Comparison of ENCODE assay signal across 8 mouse cellular contexts in the genomic region with DNA sequence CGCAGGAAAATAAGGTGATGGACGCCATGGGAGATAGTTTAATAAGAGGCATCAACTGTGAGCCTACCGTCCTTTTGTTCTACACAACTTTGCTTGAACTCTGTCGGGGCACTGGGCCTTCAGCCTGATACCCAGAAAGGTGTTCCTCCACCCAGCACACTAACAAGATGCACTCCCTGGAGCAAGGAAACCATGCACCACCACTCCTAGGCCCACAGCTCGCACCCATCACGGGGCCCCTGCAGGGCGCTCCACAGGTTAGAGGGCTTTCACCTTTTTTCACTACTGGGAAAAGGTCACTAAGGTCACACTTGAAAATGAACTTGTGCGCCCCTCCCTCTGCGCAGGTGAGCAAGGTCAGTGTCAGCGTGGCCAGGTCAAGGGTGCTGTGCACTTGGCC. TPM values are rescaled to one million over a fixed set of nuclear protein-coding genes. Genes with fewer than 3 reads are reported as not detected.
DNase-seq lines count a peak whose midpoint lies in the region; ATAC-seq lines count a peak whose summit lies in the region.

No protein-coding gene starts in this region.

- H3K9me3 ChIP-seq in liver, embryonic 11.5 days (ENCODE audit: control insufficient read depth, low read length), result no peaks in the 10 kb centered on the region
- H3K9me3 ChIP-seq in stomach, embryonic 14.5 days (ENCODE audit: control insufficient read depth, low read depth, low read length), result no peaks in the 10 kb centered on the region

- H3K27ac ChIP-seq in liver, embryonic 11.5 days (ENCODE audit: low read depth, low read length), result peak overlapping the region; percentile 83
- H3K27ac ChIP-seq in stomach, embryonic 14.5 days (ENCODE audit: low read length), result peak overlapping the region; percentile 59; the same call in 1 of the 2 replicates

- peak; percentile 7 to 16 for DNase-seq in left cerebral cortex, adult 8-10 months (ENCODE audit: low spot score in 2 of 2)
- no peak for DNase-seq in left cerebral cortex, postnatal 36 days (ENCODE audit: low spot score in 2 of 2)
- DNase-seq in liver, embryonic 11.5 days (ENCODE audit: low spot score), result no peak
- no peak for DNase-seq in right cerebral cortex, postnatal 10 days (ENCODE audit: low spot score in 2 of 2)
- DNase-seq in Muller cell, postnatal 12 days (ENCODE audit: inconsistent ontology term), result no peak

- peaks cover 31% of the 10 kb centered on the region for H3K36me3 ChIP-seq in liver, embryonic 11.5 days (ENCODE audit: control insufficient read depth, insufficient read depth, low read length)
- H3K36me3 ChIP-seq in stomach, embryonic 14.5 days (ENCODE audit: control insufficient read depth, insufficient read depth, low read length), result peaks cover 33% of the 10 kb centered on the region

- peak overlapping the region; percentile 88 for H3K9ac ChIP-seq in liver, embryonic 11.5 days (ENCODE audit: low read depth, low read length)
- peak overlapping the region; percentile 47 for H3K9ac ChIP-seq in stomach, embryonic 14.5 days (replicated peaks; ENCODE audit: low read depth, low read length)

- peak overlapping the region; percentile 98 for H3K4me2 ChIP-seq in liver, embryonic 11.5 days
- peak overlapping the region; percentile 92 for H3K4me2 ChIP-seq in stomach, embryonic 14.5 days (replicated peaks; ENCODE audit: low read depth, low read length)

- H3K4me1 ChIP-seq in liver, embryonic 11.5 days (replicated peaks; ENCODE audit: control insufficient read depth, insufficient read depth, low read length), result peaks cover 10% of the 10 kb centered on the region; the same call in 1 of the 2 replicates
- no peaks in the 10 kb centered on the region for H3K4me1 ChIP-seq in stomach, embryonic 14.5 days (ENCODE audit: control insufficient read depth, insufficient read depth, low read length)

- H3K27me3 ChIP-seq in liver, embryonic 11.5 days (replicated peaks; ENCODE audit: control insufficient read depth, insufficient read depth, low read length), result no peaks in the 10 kb centered on the region
- no peaks in the 10 kb centered on the region for H3K27me3 ChIP-seq in stomach, embryonic 14.5 days (ENCODE audit: control insufficient read depth, insufficient read depth, low read length)

- intact Hi-C loops in left cerebral cortex, postnatal 36 days (cut with DNase I), result loop anchor here (5.0 kb wide), 1 partner anchor 131 kb away; no protein-coding TSS in a partner anchor

- peak overlapping the region; percentile 84 for H3K4me3 ChIP-seq in liver, embryonic 11.5 days (ENCODE audit: low read depth, low read length)
- H3K4me3 ChIP-seq in stomach, embryonic 14.5 days (ENCODE audit: low read depth, low read length), result peak overlapping the region; percentile 55

- WGBS in liver, embryonic 11.5 days, result 27% methylated on average over 10 of the region's 10 CpGs
- WGBS in stomach, embryonic 14.5 days, result 30% methylated on average over 10 of the region's 10 CpGs

- peak; percentile 45 for ATAC-seq in activated CD4-positive, CD25-positive, alpha-beta regulatory T cell, adult 4 months
- peak; percentile 21; the same call in 1 of the 2 replicates for ATAC-seq in frontal cortex, adult (ENCODE audit: low TSS enrichment)
- peak; percentile 17; the same call in 1 of the 2 replicates for ATAC-seq in liver, embryonic 11.5 days (replicated peaks; ENCODE audit: low FRiP score)
- ATAC-seq in stomach, embryonic 14.5 days (ENCODE audit: insufficient number of reproducible peaks, insufficient read depth, low FRiP score, low read depth), result 0 out of 2 replicates have a peak, but pooled peaks have one; percentile 6

RNA-seq across cellular contexts. Expression of gene Atp5e, which starts 0.5 kb away (rescaled TPM):
- 100 to 1,000 TPM; 263 to 320 (median 287) TPM for total RNA-seq in left cerebral cortex, adult 8-10 months (2022)
- total RNA-seq in left cerebral cortex, postnatal 36 days (2021), result 100 to 1,000 TPM; 278 to 343 TPM
- 100 to 1,000 TPM; 705 to 752 TPM for polyA plus RNA-seq in activated CD4-positive, CD25-positive, alpha-beta regulatory T cell, adult 4 months (2017; shearing (Covaris generic))
- polyA plus RNA-seq in liver, embryonic 11.5 days (2014; fragmentation: Nextera tagmentation; extraction: Ambion mirVana), result 597 and 634 TPM in 2 replicates
- polyA plus RNA-seq in stomach, embryonic 14.5 days (2014; fragmentation: Nextera tagmentation; extraction: Ambion mirVana), result 875 and 936 TPM in 2 replicates

RNA-seq across cellular contexts. Expression of gene Prelid3b, which starts 9.5 kb away (rescaled TPM):
- 10 to 100 TPM; 48.1 to 58.5 (median 53.5) TPM for total RNA-seq in left cerebral cortex, adult 8-10 months (2022)
- total RNA-seq in left cerebral cortex, postnatal 36 days (2021), result 10 to 100 TPM; 48.0 to 50.3 TPM
- polyA plus RNA-seq in activated CD4-positive, CD25-positive, alpha-beta regulatory T cell, adult 4 months (2017; shearing (Covaris generic)), result 10 to 100 TPM; 81.2 to 90.9 TPM
- 156 and 162 TPM in 2 replicates for polyA plus RNA-seq in liver, embryonic 11.5 days (2014; fragmentation: Nextera tagmentation; extraction: Ambion mirVana)
- 99.9 and 101 TPM in 2 replicates for polyA plus RNA-seq in stomach, embryonic 14.5 days (2014; fragmentation: Nextera tagmentation; extraction: Ambion mirVana)

RNA-seq across cellular contexts. Expression of gene Tubb1, which starts 12.9 kb away (rescaled TPM):
- total RNA-seq in left cerebral cortex, adult 8-10 months (2022), result under 1 TPM in 2 of 4 experiments, not detected in 2; 0.23 to 0.87 TPM
- under 1 TPM in 1 of 2 experiments, not detected in 1; 0.22 TPM for total RNA-seq in left cerebral cortex, postnatal 36 days (2021)
- polyA plus RNA-seq in activated CD4-positive, CD25-positive, alpha-beta regulatory T cell, adult 4 months (2017; shearing (Covaris generic)), result under 1 TPM in 1 of 2 experiments, not detected in 1; 0.34 TPM
- polyA plus RNA-seq in liver, embryonic 11.5 days (2014; fragmentation: Nextera tagmentation; extraction: Ambion mirVana), result 43.5 and 51.9 TPM in 2 replicates
- 0.84 and 1.4 TPM in 2 replicates for polyA plus RNA-seq in stomach, embryonic 14.5 days (2014; fragmentation: Nextera tagmentation; extraction: Ambion mirVana)

RNA-seq across cellular contexts. Expression of gene Ctsz, which starts 24.5 kb away (rescaled TPM):
- 100 to 1,000 TPM in 2 of 4 experiments, 10 to 100 TPM in 2; 46.1 to 188 (median 93.9) TPM for total RNA-seq in left cerebral cortex, adult 8-10 months (2022)
- total RNA-seq in left cerebral cortex, postnatal 36 days (2021), result 10 to 100 TPM; 29.9 to 35.9 TPM
- 100 to 1,000 TPM in 1 of 2 experiments, 10 to 100 TPM in 1; 84.4 to 120 TPM for polyA plus RNA-seq in activated CD4-positive, CD25-positive, alpha-beta regulatory T cell, adult 4 months (2017; shearing (Covaris generic))
- polyA plus RNA-seq in liver, embryonic 11.5 days (2014; fragmentation: Nextera tagmentation; extraction: Ambion mirVana), result 159 and 162 TPM in 2 replicates
- polyA plus RNA-seq in stomach, embryonic 14.5 days (2014; fragmentation: Nextera tagmentation; extraction: Ambion mirVana), result 167 and 176 TPM in 2 replicates

RNA-seq across cellular contexts. Expression of gene Nelfcd, which starts 47.8 kb away (rescaled TPM):
- total RNA-seq in left cerebral cortex, adult 8-10 months (2022), result 10 to 100 TPM; 50.1 to 55.5 (median 53.0) TPM
- 10 to 100 TPM; 48.9 to 49.0 TPM for total RNA-seq in left cerebral cortex, postnatal 36 days (2021)
- 10 to 100 TPM; 43.5 to 65.3 TPM for polyA plus RNA-seq in activated CD4-positive, CD25-positive, alpha-beta regulatory T cell, adult 4 months (2017; shearing (Covaris generic))
- polyA plus RNA-seq in liver, embryonic 11.5 days (2014; fragmentation: Nextera tagmentation; extraction: Ambion mirVana), result 117 and 125 TPM in 2 replicates
- polyA plus RNA-seq in stomach, embryonic 14.5 days (2014; fragmentation: Nextera tagmentation; extraction: Ambion mirVana), result 117 and 125 TPM in 2 replicates

Comparison
In these comparisons a context has a peak if more than half of its experiments do, and no peak if none do; other contexts are left out.
1. DNase-seq: peak in left cerebral cortex, adult 8-10 months (2 of 2); none in left cerebral cortex, postnatal 36 days (0 of 2), liver, embryonic 11.5 days (single experiment), right cerebral cortex, postnatal 10 days (0 of 2) and Muller cell, postnatal 12 days (single experiment).
2. RNA of gene Tubb1, which starts 12.9 kb away (polyA plus RNA-seq): 43.5 to 51.9 TPM in liver, embryonic 11.5 days; 0.84 to 1.4 TPM in stomach, embryonic 14.5 days and 0.34 TPM in activated CD4-positive, CD25-positive, alpha-beta regulatory T cell, adult 4 months; every median in the first group is over 10 times any median in the second.
3. Peak in every context shown above with its lines, with median percentiles within 50 percentile points of each other: ATAC-seq.